24 mouse cellular contexts compared by ENCODE assay signal in the genomic region with DNA sequence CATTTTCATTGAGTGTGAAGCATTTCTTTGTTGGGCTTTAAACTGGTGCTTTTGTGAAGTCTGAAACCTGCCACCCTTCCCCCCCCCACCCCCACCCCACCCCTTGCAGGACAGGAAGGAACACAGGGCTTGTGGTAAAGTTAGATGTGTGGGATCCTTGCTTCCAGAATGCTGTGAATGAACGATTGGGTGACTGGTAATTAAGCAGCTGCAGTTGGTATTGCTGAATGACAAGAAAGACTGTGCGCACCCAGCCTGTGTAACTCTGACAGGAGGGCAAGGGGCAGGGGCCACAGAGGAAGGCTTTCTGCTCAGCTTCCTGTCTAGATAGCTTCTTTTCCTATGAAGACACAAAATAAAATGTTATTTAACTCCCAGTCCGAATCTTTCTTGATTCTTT.
A peak's percentile ranks its signal among the peaks of the same experiment; 100 is the strongest.
DNase-seq lines count a peak whose midpoint lies in the region; ATAC-seq and TF ChIP-seq lines count a peak whose summit lies in the region.
"Had no signal": no experiment of that assay in that cellular context is flagged by ENCODE, and none has a peak within 500 bp of the region (broad histone marks: within the 10 kb centered on the region; RNA-seq: fewer than 3 reads in every experiment).

No protein-coding gene starts in this region.

- no peak overlapping the region for H3K27ac ChIP-seq in forebrain, embryonic 11.5 days (ENCODE audit: low read depth, low read length)
- no peak overlapping the region for H3K27ac ChIP-seq in forebrain, postnatal 0 days (ENCODE audit: low read depth, low read length)
- no peak overlapping the region for H3K27ac ChIP-seq in kidney, embryonic 15.5 days
- 0 out of 2 replicates have a peak overlapping the region, but pooled peaks have one; percentile 0 for H3K27ac ChIP-seq in embryonic facial prominence, embryonic 10.5 days (replicated peaks)
- H3K27ac ChIP-seq in forebrain, embryonic 14.5 days (ENCODE audit: low read depth, low read length) = no peak overlapping the region
- H3K27ac ChIP-seq: heart, embryonic 15.5 days; hindbrain, embryonic 12.5 days; liver, embryonic 14.5 days; neural tube, embryonic 12.5 days had no signal

- no peak for TF ChIP-seq CTCF in forebrain, postnatal 0 days (IDR thresholded peaks at IDR 0.05; ENCODE audit: low read depth)

- peak; percentile 51; the same call in 1 of the 2 replicates for ATAC-seq in forebrain, embryonic 11.5 days (replicated peaks; ENCODE audit: low FRiP score)
- ATAC-seq in forebrain, postnatal 0 days = no peak
- 0 out of 2 replicates have a peak, but pooled peaks have one; percentile 25 for ATAC-seq in kidney, embryonic 15.5 days (replicated peaks; ENCODE audit: low FRiP score)
- peak; percentile 40; the same call in 1 of the 2 replicates for ATAC-seq in forebrain, embryonic 14.5 days
- ATAC-seq: intestine, embryonic 16.5 days had no signal

- WGBS in forebrain, embryonic 11.5 days = 41% methylated on average over 3 of the region's 3 CpGs
- WGBS in forebrain, postnatal 0 days = 30% methylated on average over 3 of the region's 3 CpGs
- 24% methylated on average over 3 of the region's 3 CpGs for WGBS in kidney, embryonic 15.5 days
- 42% methylated on average over 3 of the region's 3 CpGs for WGBS in embryonic facial prominence, embryonic 10.5 days
- WGBS in forebrain, embryonic 14.5 days = 33% methylated on average over 3 of the region's 3 CpGs

- no peaks in the 10 kb centered on the region for H3K27me3 ChIP-seq in forebrain, embryonic 11.5 days (ENCODE audit: control insufficient read depth, insufficient read depth, low read length)
- H3K27me3 ChIP-seq in forebrain, postnatal 0 days (ENCODE audit: insufficient read depth, low read length) = no peaks in the 10 kb centered on the region
- H3K27me3 ChIP-seq in kidney, embryonic 15.5 days = no peaks in the 10 kb centered on the region
- no peaks in the 10 kb centered on the region for H3K27me3 ChIP-seq in embryonic facial prominence, embryonic 10.5 days (replicated peaks; ENCODE audit: low read depth, poor library complexity, severe bottlenecking)
- no peaks in the 10 kb centered on the region for H3K27me3 ChIP-seq in forebrain, embryonic 14.5 days (replicated peaks; ENCODE audit: control insufficient read depth, insufficient read depth, low read length)
- H3K27me3 ChIP-seq: heart, embryonic 15.5 days; hindbrain, embryonic 12.5 days; neural tube, embryonic 12.5 days had no signal

- H3K9ac ChIP-seq in forebrain, embryonic 11.5 days (ENCODE audit: low read length) = no peak overlapping the region
- no peak overlapping the region for H3K9ac ChIP-seq in forebrain, postnatal 0 days
- no peak overlapping the region for H3K9ac ChIP-seq in kidney, embryonic 15.5 days
- no peak overlapping the region for H3K9ac ChIP-seq in forebrain, embryonic 14.5 days (ENCODE audit: low read length)
- H3K9ac ChIP-seq: heart, embryonic 15.5 days; hindbrain, embryonic 12.5 days; liver, embryonic 14.5 days; neural tube, embryonic 12.5 days had no signal

- H3K4me3 ChIP-seq in forebrain, embryonic 11.5 days (ENCODE audit: low read depth, low read length) = no peak overlapping the region
- H3K4me3 ChIP-seq in forebrain, postnatal 0 days (ENCODE audit: low read depth, low read length) = no peak overlapping the region
- H3K4me3 ChIP-seq in kidney, embryonic 15.5 days (replicated peaks) = no peak overlapping the region
- no peak overlapping the region for H3K4me3 ChIP-seq in embryonic facial prominence, embryonic 10.5 days
- no peak overlapping the region for H3K4me3 ChIP-seq in forebrain, embryonic 14.5 days (ENCODE audit: low read depth, low read length)
- H3K4me3 ChIP-seq: heart, embryonic 15.5 days; hindbrain, embryonic 12.5 days; myocyte; neural tube, embryonic 12.5 days had no signal

- H3K4me2 ChIP-seq in forebrain, embryonic 11.5 days (ENCODE audit: low read depth, low read length, severe bottlenecking) = no peak overlapping the region
- H3K4me2 ChIP-seq in forebrain, postnatal 0 days (ENCODE audit: low read depth) = no peak overlapping the region
- H3K4me2 ChIP-seq in kidney, embryonic 15.5 days = no peak overlapping the region
- H3K4me2 ChIP-seq in forebrain, embryonic 14.5 days (ENCODE audit: low read length) = no peak overlapping the region
- H3K4me2 ChIP-seq: heart, embryonic 15.5 days; hindbrain, embryonic 12.5 days; midbrain, embryonic 11.5 days; neural tube, embryonic 12.5 days had no signal

- peak; percentile 52 for DNase-seq in forebrain, embryonic 11.5 days (ENCODE audit: low spot score)
- no peak for DNase-seq in forebrain, postnatal 0 days
- DNase-seq in kidney, adult 11 months = no peak
- DNase-seq in embryonic facial prominence, embryonic 10.5 days (ENCODE audit: low spot score) = peak; percentile 17
- peak; percentile 50 for DNase-seq in forebrain, embryonic 14.5 days (ENCODE audit: low spot score)
- DNase-seq in layer of hippocampus, postnatal 25 days (ENCODE audit: extremely low spot score in 1 of 2, low spot score in 1 of 2) = no peak
- DNase-seq: adrenal gland, postnatal 25 days; cerebellum, adult 18-20 months; cerebellum, postnatal 10 days; gastrocnemius, postnatal 10 days; layer of hippocampus, adult 9-11 months; liver; lung, adult 2 months; right cerebral cortex, adult 18-20 months; thymus, adult 2 months; thymus, postnatal 36 days had no signal

- H3K4me1 ChIP-seq in forebrain, embryonic 11.5 days (replicated peaks; ENCODE audit: control insufficient read depth, insufficient read depth, low read length) = peaks cover 3% of the 10 kb centered on the region; the same call in 1 of the 2 replicates
- no peaks in the 10 kb centered on the region for H3K4me1 ChIP-seq in forebrain, postnatal 0 days (ENCODE audit: insufficient read depth)
- H3K4me1 ChIP-seq in kidney, embryonic 15.5 days = no peaks in the 10 kb centered on the region; the same call in 1 of the 2 replicates
- peaks cover 11% of the 10 kb centered on the region for H3K4me1 ChIP-seq in embryonic facial prominence, embryonic 10.5 days
- no peaks in the 10 kb centered on the region; the same call in 1 of the 2 replicates for H3K4me1 ChIP-seq in forebrain, embryonic 14.5 days (ENCODE audit: control insufficient read depth, insufficient read depth, low read length)
- H3K4me1 ChIP-seq: heart, embryonic 15.5 days; neural tube, embryonic 12.5 days had no signal

- H3K36me3 ChIP-seq in forebrain, embryonic 11.5 days (ENCODE audit: control insufficient read depth, insufficient read depth, low read length) = no peaks in the 10 kb centered on the region
- no peaks in the 10 kb centered on the region for H3K36me3 ChIP-seq in forebrain, postnatal 0 days (ENCODE audit: insufficient read depth)
- H3K36me3 ChIP-seq in kidney, embryonic 15.5 days = no peaks in the 10 kb centered on the region
- H3K36me3 ChIP-seq in embryonic facial prominence, embryonic 10.5 days (replicated peaks) = no peaks in the 10 kb centered on the region
- H3K36me3 ChIP-seq in forebrain, embryonic 14.5 days (ENCODE audit: control insufficient read depth, insufficient read depth, low read length) = no peaks in the 10 kb centered on the region
- H3K36me3 ChIP-seq: heart, embryonic 15.5 days; hindbrain, embryonic 12.5 days; neural tube, embryonic 12.5 days had no signal

- no peaks in the 10 kb centered on the region; the same call in 1 of the 2 replicates for H3K9me3 ChIP-seq in forebrain, embryonic 11.5 days (ENCODE audit: control insufficient read depth, low read length)
- H3K9me3 ChIP-seq in forebrain, postnatal 0 days (ENCODE audit: low read length) = no peaks in the 10 kb centered on the region
- H3K9me3 ChIP-seq in kidney, embryonic 15.5 days (replicated peaks) = 0 out of 2 replicates have a peak, but pooled peaks cover 2% of the 10 kb centered on the region
- 0 out of 2 replicates have a peak, but pooled peaks cover 7% of the 10 kb centered on the region for H3K9me3 ChIP-seq in embryonic facial prominence, embryonic 10.5 days
- no peaks in the 10 kb centered on the region for H3K9me3 ChIP-seq in forebrain, embryonic 14.5 days (replicated peaks; ENCODE audit: control insufficient read depth, low read length)
- H3K9me3 ChIP-seq: heart, embryonic 15.5 days; hindbrain, embryonic 12.5 days; neural tube, embryonic 12.5 days had no signal

Comparison
In these comparisons a context has a peak if more than half of its experiments do, and no peak if none do; other contexts are left out.
1. DNase-seq: peak in forebrain, embryonic 11.5 days (single experiment), embryonic facial prominence, embryonic 10.5 days (single experiment) and forebrain, embryonic 14.5 days (single experiment); none in forebrain, postnatal 0 days (single experiment), kidney, adult 11 months (single experiment) and layer of hippocampus, postnatal 25 days (0 of 2).